Mouse (Mus musculus): ENCODE measurements at regions not wholly inside any gene's neighbourhood (a gene's known extent, or its start where the extent isn't known, plus 50 kb on each side); places are given as distances from the start of the nearest gene placed in this dataset.

- no peak overlapping the region for H3K27ac ChIP-seq (ENCODE audit: control insufficient read depth, low read depth, low read length)
- no peak overlapping the region for H3K9ac ChIP-seq (ENCODE audit: control insufficient read depth, low read depth, low read length, poor library complexity, severe bottlenecking)
- no peaks in the 10 kb centered on the region; a peak in 1 of 4 replicates for H3K27me3 ChIP-seq (ENCODE audit: control insufficient read depth in 1 of 2, insufficient read depth in 2 of 2, low read length in 2 of 2)
- H3K9me3 ChIP-seq (replicated peaks; ENCODE audit: insufficient read depth, low read length): no peaks in the 10 kb centered on the region
- TF ChIP-seq ETS1 (IDR thresholded peaks at IDR 0.05; ENCODE audit: low read depth, low read length): no peak
- no peak for TF ChIP-seq BHLHE40 (IDR thresholded peaks at IDR 0.05; ENCODE audit: borderline replicate concordance, low read depth, low read length)
- TF ChIP-seq ZKSCAN1 (IDR thresholded peaks at IDR 0.05; ENCODE audit: low read depth, low read length): no peak
- TF ChIP-seq SIN3A (IDR thresholded peaks at IDR 0.05; ENCODE audit: low read length): no peak
- TF ChIP-seq ZC3H11A (IDR thresholded peaks at IDR 0.05; ENCODE audit: low read depth, low read length): no peak
- TF ChIP-seq USF1 (IDR thresholded peaks at IDR 0.05; ENCODE audit: low read depth, low read length): no peak
- TF ChIP-seq TBP (IDR thresholded peaks at IDR 0.05; ENCODE audit: low read depth, low read length): no peak
- no peak for TF ChIP-seq CHD2 (IDR thresholded peaks at IDR 0.05; ENCODE audit: low read length)
- no peak for TF ChIP-seq CHD1 (IDR thresholded peaks at IDR 0.05; ENCODE audit: low read depth, low read length)
- TF ChIP-seq GABPA (IDR thresholded peaks at IDR 0.05; ENCODE audit: low read depth, low read length): no peak
- no peak for TF ChIP-seq MEF2A (IDR thresholded peaks at IDR 0.05; ENCODE audit: extremely low read depth, insufficient replicate concordance, low read depth, low read length, poor library complexity, severe bottlenecking)
- TF ChIP-seq MYB (IDR thresholded peaks at IDR 0.05; ENCODE audit: low read depth, low read length): no peak
- TF ChIP-seq KAT2A (conservative IDR thresholded peaks at IDR 0.05; ENCODE audit: low read depth, low read length): no peak
- no peak for TF ChIP-seq MAX (IDR thresholded peaks at IDR 0.05; ENCODE audit: low read length)
- TF ChIP-seq JUND (IDR thresholded peaks at IDR 0.05; ENCODE audit: low read depth, low read length): no peak
- no peak for TF ChIP-seq SMC3 (IDR thresholded peaks at IDR 0.05; ENCODE audit: low read depth, low read length)
- no peak for TF ChIP-seq POLR2AphosphoS2 (IDR thresholded peaks at IDR 0.05; ENCODE audit: low read length)
- TF ChIP-seq MXI1 (IDR thresholded peaks at IDR 0.05; ENCODE audit: low read depth, low read length): no peak
- no peaks in the 10 kb centered on the region for H3K36me3 ChIP-seq (ENCODE audit: control insufficient read depth in 1 of 2, insufficient read depth in 2 of 2, low read length in 2 of 2)
- H3K4me3 ChIP-seq (ENCODE audit: control insufficient read depth in 1 of 2, insufficient read depth in 1 of 2, low read depth in 2 of 2, low read length in 2 of 2): no peak overlapping the region
- no peaks in the 10 kb centered on the region for H3K79me2 ChIP-seq (ENCODE audit: control insufficient read depth, insufficient read depth, low read length, poor library complexity)
- peak; percentile 11 for DNase-seq (ENCODE audit: low read depth, low spot score)
- no peaks in the 10 kb centered on the region for H3K4me1 ChIP-seq (ENCODE audit: control insufficient read depth in 1 of 2, insufficient read depth in 2 of 2, low read length in 2 of 2)
These were observed 73.7 kb upstream of the Sipa1l1 start for GRCm38 (mm10) chr12:82095396-82095795.

GRCm38 (mm10) chr12:82097126-82097525, 72.0 kb upstream of the Sipa1l1 start:
- Histone ChIP-seq H3K79me2 (ENCODE audit: control insufficient read depth, insufficient read depth, low read length, poor library complexity) (no peaks in the 10 kb centered on the region), H3K4me3 (ENCODE audit: control insufficient read depth in 1 of 2, insufficient read depth in 1 of 2, low read depth in 2 of 2, low read length in 2 of 2) (no peak overlapping the region), H3K9ac (ENCODE audit: control insufficient read depth, low read depth, low read length, poor library complexity, severe bottlenecking) (no peak overlapping the region), H3K9me3 (replicated peaks; ENCODE audit: insufficient read depth, low read length) (no peaks in the 10 kb centered on the region), H3K4me1 (ENCODE audit: control insufficient read depth in 1 of 2, insufficient read depth in 2 of 2, low read length in 2 of 2) (no peaks in the 10 kb centered on the region), H3K27ac (ENCODE audit: control insufficient read depth, low read depth, low read length) (no peak overlapping the region), H3K27me3 (ENCODE audit: control insufficient read depth in 1 of 2, insufficient read depth in 2 of 2, low read length in 2 of 2) (no peaks in the 10 kb centered on the region; a peak in 1 of 4 replicates), H3K36me3 (ENCODE audit: control insufficient read depth in 1 of 2, insufficient read depth in 2 of 2, low read length in 2 of 2) (no peaks in the 10 kb centered on the region)
- no peak for TF ChIP-seq BHLHE40 (IDR thresholded peaks at IDR 0.05; ENCODE audit: borderline replicate concordance, low read depth, low read length)
- no peak for TF ChIP-seq CHD1 (IDR thresholded peaks at IDR 0.05; ENCODE audit: low read depth, low read length)
- TF ChIP-seq MEF2A (IDR thresholded peaks at IDR 0.05; ENCODE audit: extremely low read depth, insufficient replicate concordance, low read depth, low read length, poor library complexity, severe bottlenecking): no peak
- no peak for TF ChIP-seq RAD21 (IDR thresholded peaks at IDR 0.05; ENCODE audit: low read depth, low read length)
- no peak for TF ChIP-seq MAX (IDR thresholded peaks at IDR 0.05; ENCODE audit: low read length)
- TF ChIP-seq MAFK (IDR thresholded peaks at IDR 0.05; ENCODE audit: borderline replicate concordance, low read depth, low read length): no peak
- TF ChIP-seq ELF1 (IDR thresholded peaks at IDR 0.05; ENCODE audit: low read depth, low read length): no peak
- no peak for TF ChIP-seq RCOR1 (IDR thresholded peaks at IDR 0.05; ENCODE audit: low read depth, low read length)
- no peak for TF ChIP-seq ZC3H11A (IDR thresholded peaks at IDR 0.05; ENCODE audit: low read depth, low read length)
- TF ChIP-seq SIN3A (IDR thresholded peaks at IDR 0.05; ENCODE audit: low read length): no peak
- no peak for DNase-seq (ENCODE audit: low read depth, low spot score)

Data from MEL (cell line).